Mouse (Mus musculus): ENCODE data around the gene Fastkd1. TPM values are rescaled to one million over a fixed set of nuclear protein-coding genes. Genes with fewer than 3 reads are reported as not detected.

Fastkd1 gene
- total and polyA plus RNA-seq, 3 experiments = 15.3 to 19.1 (median 18.5) TPM

DNA sequence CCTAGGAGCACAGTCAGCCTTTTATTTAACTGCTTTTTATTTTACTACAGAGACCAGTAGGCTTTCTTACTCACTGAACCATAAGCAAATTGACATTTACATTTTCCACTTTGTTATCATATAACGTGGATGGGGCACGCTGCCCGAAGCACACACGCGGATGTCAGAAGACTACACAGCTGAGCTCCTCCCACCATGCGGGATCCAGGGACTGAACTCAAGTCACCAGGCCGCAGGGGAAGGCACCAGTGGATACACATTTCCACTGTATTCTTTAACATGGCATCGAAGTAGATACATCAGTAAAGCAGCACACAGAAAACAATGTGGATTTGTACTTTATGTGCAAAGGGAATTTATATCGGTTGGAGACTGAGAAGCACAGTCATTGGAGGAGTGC is 38.0 kb downstream of the Fastkd1 start:
- H3K9ac ChIP-seq (ENCODE audit: insufficient read depth, low read depth) = no peak overlapping the region
- H3K27me3 ChIP-seq (replicated peaks) = no peaks in the 10 kb centered on the region
- in situ Hi-C loops (cut with MboI; ENCODE audit: low pct_ligation_motif_present, low pct_unique_long_range_greater_than_20kb, low sequenced_read_pairs) (no loop called here), dilution Hi-C loops (cut with MboI; ENCODE audit: extremely low pct_ligation_motif_present, extremely low pct_unique_long_range_greater_than_20kb, low sequenced_read_pairs) (no loop called here)
- H3K9me3 ChIP-seq (replicated peaks; ENCODE audit: low read length) = no peaks in the 10 kb centered on the region
- H3K4me2 ChIP-seq (ENCODE audit: insufficient read depth, low read depth, poor library complexity, severe bottlenecking) = no peak overlapping the region
- H3K79me2 ChIP-seq (replicated peaks; ENCODE audit: control insufficient read depth, extremely low read depth, insufficient read depth, poor library complexity, severe bottlenecking) = no peaks in the 10 kb centered on the region
- no peak for DNase-seq (ENCODE audit: extremely low read depth)
- TF ChIP-seq TCF12 (IDR thresholded peaks at IDR 0.05; ENCODE audit: low read depth, low read length) (no peak), ZMIZ1 (IDR thresholded peaks at IDR 0.05; ENCODE audit: low read depth, low read length) (no peak), TBP (conservative IDR thresholded peaks at IDR 0.05; ENCODE audit: low read depth, low read length) (no peak), POLR2A (IDR thresholded peaks at IDR 0.05; ENCODE audit: low read depth, low read length) (no peak), ELF1 (IDR thresholded peaks at IDR 0.05; ENCODE audit: low read depth, low read length) (no peak), MAFK (IDR thresholded peaks at IDR 0.05; ENCODE audit: insufficient replicate concordance, low read length) (no peak)
- no peak overlapping the region for H3K4me3 ChIP-seq (replicated peaks in 1 of 3; ENCODE audit: low read depth in 2 of 3, low read length in 2 of 3, poor library complexity in 1 of 3)
- no peaks in the 10 kb centered on the region for H3K36me3 ChIP-seq (replicated peaks in 1 of 2; ENCODE audit: control insufficient read depth in 1 of 2, insufficient read depth in 1 of 2, low read length in 1 of 2)
- 0 out of 4 replicates have a peak, but pooled peaks cover 2 to 11% of the 10 kb centered on the region in 2 experiments for H3K4me1 ChIP-seq (ENCODE audit: control insufficient read depth in 1 of 2, insufficient read depth in 2 of 2)
- H3K27ac ChIP-seq (ENCODE audit: insufficient read depth, low read depth) = no peak overlapping the region

DNA sequence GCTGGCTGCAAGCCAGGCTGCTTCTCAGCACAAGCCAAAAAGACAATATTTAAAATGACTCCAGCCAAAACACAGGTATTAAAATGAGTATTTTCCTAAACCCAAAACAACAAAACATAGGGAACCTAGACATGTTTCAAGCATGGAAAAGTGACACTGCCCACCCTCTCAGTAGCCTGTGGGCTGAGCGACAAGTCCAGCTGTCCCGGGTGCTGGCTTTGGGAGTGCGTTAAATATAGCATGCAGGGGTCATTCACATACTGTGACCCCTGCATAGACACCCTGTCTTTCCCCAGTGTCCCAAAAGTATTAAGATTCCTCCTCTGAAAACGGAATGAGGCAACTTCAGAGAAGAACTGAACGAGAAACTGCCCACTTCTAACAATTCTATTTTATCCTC is 39.6 kb downstream of the Fastkd1 start:
- H3K9ac ChIP-seq (ENCODE audit: insufficient read depth, low read depth) = no peak overlapping the region
- no peaks in the 10 kb centered on the region for H3K36me3 ChIP-seq (replicated peaks in 1 of 2; ENCODE audit: control insufficient read depth in 1 of 2, insufficient read depth in 1 of 2, low read length in 1 of 2)
- H3K9me3 ChIP-seq (replicated peaks; ENCODE audit: low read length) = no peaks in the 10 kb centered on the region
- no peak for TF ChIP-seq POLR2A (IDR thresholded peaks at IDR 0.05; ENCODE audit: low read depth, low read length)
- no peak for TF ChIP-seq TCF12 (IDR thresholded peaks at IDR 0.05; ENCODE audit: low read depth, low read length)
- no peak for TF ChIP-seq RAD21 (IDR thresholded peaks at IDR 0.05; ENCODE audit: low read depth, low read length)
- no peak for TF ChIP-seq ETS1 (conservative IDR thresholded peaks at IDR 0.05; ENCODE audit: low read depth, low read length)
- TF ChIP-seq EP300 (IDR thresholded peaks at IDR 0.05; ENCODE audit: low read length) = no peak
- TF ChIP-seq PAX5 (IDR thresholded peaks at IDR 0.05; ENCODE audit: low read length) = no peak
- TF ChIP-seq MEF2A (IDR thresholded peaks at IDR 0.05; ENCODE audit: borderline replicate concordance, low read depth, low read length) = no peak
- no peak for TF ChIP-seq RCOR1 (conservative IDR thresholded peaks at IDR 0.05; ENCODE audit: low read depth, low read length)
- TF ChIP-seq TBP (conservative IDR thresholded peaks at IDR 0.05; ENCODE audit: low read depth, low read length) = no peak
- TF ChIP-seq E2F4 (IDR thresholded peaks at IDR 0.05; ENCODE audit: insufficient replicate concordance, low read depth, low read length) = no peak
- TF ChIP-seq KAT2A (IDR thresholded peaks at IDR 0.05; ENCODE audit: insufficient replicate concordance, low read length) = no peak
- TF ChIP-seq ZC3H11A (IDR thresholded peaks at IDR 0.05; ENCODE audit: low read depth, low read length) = no peak
- no peak for TF ChIP-seq MAFK (IDR thresholded peaks at IDR 0.05; ENCODE audit: insufficient replicate concordance, low read length)
- TF ChIP-seq ZMIZ1 (IDR thresholded peaks at IDR 0.05; ENCODE audit: low read depth, low read length) = no peak
- TF ChIP-seq CTCF (conservative IDR thresholded peaks at IDR 0.05 in 1 of 2, IDR thresholded peaks at IDR 0.05 in 1 of 2; ENCODE audit: low read depth in 2 of 2, low read length in 2 of 2) = no peak
- no peak for TF ChIP-seq GABPA (IDR thresholded peaks at IDR 0.05; ENCODE audit: insufficient replicate concordance, low read depth, low read length)
- no peak overlapping the region for H3K4me3 ChIP-seq (replicated peaks in 1 of 3; ENCODE audit: low read depth in 2 of 3, low read length in 2 of 3, poor library complexity in 1 of 3)
- in situ Hi-C loops (cut with MboI; ENCODE audit: low pct_ligation_motif_present, low pct_unique_long_range_greater_than_20kb, low sequenced_read_pairs) (no loop called here), dilution Hi-C loops (cut with MboI; ENCODE audit: extremely low pct_ligation_motif_present, extremely low pct_unique_long_range_greater_than_20kb, low sequenced_read_pairs) (no loop called here)
- H3K27me3 ChIP-seq (replicated peaks) = no peaks in the 10 kb centered on the region
- H3K4me2 ChIP-seq (ENCODE audit: insufficient read depth, low read depth, poor library complexity, severe bottlenecking) = no peak overlapping the region
- no peaks in the 10 kb centered on the region for H3K79me2 ChIP-seq (replicated peaks; ENCODE audit: control insufficient read depth, extremely low read depth, insufficient read depth, poor library complexity, severe bottlenecking)
- DNase-seq (ENCODE audit: extremely low read depth) = no peak
- peaks cover 2 to 22% of the 10 kb centered on the region in 2 experiments; a peak in 2 of 4 replicates for H3K4me1 ChIP-seq (ENCODE audit: control insufficient read depth in 1 of 2, insufficient read depth in 2 of 2)
- no peak overlapping the region for H3K27ac ChIP-seq (ENCODE audit: insufficient read depth, low read depth)
